Mouse (Mus musculus): Measurements from ENCODE around the gene Fam207a.
A peak's percentile ranks its signal among the peaks of the same experiment; 100 is the strongest.

Fam207a gene

DNA sequence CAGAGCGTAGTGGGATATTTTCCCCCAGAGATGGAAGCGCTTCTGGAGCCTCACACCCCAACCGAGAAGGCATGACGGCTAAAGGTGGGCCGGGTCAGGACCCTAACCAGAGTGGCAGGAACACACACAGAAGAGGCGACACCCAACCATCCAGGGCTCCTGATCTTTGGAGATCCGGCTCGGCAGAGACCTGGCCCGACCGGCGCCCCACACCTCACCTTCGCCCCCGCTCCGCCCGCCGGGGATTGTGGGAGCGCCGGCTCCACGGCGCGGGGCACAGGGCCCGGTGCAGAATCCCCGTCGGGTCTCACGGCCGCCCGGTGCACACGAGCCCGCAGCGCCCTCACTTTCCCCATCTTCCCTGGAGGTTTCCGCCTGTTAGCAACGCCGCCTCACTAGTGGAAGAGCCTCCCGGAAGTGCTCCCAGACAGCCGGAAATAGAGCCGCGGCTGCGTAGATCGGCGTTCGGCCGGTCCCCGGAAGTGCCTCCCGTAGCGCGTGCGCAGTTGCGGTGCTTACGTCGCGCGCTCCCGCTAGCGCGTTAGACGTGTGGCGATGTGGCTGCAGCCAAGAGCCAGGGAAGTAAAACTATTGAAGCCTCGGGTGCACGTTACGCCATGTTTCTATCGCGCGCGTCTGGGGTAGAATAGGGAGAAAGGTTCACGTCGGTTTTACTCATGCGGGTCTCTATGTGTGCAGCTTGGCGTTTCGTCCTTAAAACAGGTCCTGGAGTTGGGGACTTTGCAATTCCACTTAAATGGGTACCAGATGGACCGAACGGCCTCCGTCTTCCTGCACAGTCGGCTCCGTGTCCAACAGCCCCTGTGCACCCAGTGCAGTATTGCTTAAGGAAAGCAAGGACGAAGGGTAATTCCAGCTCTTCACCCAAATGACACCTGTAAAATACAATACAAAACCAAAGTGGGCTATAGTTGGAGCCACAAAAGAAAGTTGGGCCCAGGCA, at the start of gene Fam207a:
Fam207a (minus strand) TSS at position 401 of the 964 bp plus-strand sequence.
- DNase-seq (ENCODE audit: low spot score) = peak; percentile 96

DNA sequence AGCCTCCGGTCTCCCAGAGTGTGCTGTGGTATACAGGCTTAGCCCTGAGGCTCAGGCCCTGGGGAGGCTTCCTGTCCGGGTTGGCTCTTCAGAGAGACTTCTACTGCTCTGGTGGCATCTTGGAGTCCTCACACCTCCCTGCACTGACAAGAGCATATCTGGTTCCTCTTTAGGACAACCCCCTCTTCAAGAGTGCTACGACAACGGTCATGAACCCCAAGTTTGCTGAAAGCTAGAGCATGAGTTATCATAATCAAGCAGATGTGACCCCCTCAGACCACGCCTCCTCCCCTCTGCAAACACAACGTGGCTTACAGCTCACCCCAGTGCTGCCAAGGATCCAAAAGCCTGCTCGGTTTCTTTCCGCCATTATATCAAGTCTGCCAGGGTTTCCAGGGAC, 49.4 kb upstream of the Fam207a start:
- DNase-seq (ENCODE audit: low spot score) = no peak

DNA sequence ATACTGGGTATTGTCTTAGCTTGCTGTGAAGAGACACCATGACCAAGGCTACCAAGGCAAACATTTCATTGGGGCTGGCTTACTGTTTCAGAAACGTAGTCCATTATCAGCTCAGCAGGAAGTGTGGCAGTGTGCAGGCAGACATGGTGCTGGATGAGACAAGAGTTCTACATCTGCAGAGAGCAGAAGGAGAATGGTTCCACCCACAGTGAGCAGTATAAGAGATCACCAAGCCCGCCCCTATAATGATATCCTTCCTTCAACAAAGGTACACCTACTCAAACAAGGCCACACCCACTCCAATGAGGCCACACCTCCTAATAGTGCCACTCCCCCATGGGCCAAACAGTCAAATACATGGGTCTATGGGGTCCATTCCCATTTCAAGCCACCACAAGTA, 45.9 kb upstream of the Fam207a start:
- no peak for DNase-seq (ENCODE audit: low spot score)

DNA sequence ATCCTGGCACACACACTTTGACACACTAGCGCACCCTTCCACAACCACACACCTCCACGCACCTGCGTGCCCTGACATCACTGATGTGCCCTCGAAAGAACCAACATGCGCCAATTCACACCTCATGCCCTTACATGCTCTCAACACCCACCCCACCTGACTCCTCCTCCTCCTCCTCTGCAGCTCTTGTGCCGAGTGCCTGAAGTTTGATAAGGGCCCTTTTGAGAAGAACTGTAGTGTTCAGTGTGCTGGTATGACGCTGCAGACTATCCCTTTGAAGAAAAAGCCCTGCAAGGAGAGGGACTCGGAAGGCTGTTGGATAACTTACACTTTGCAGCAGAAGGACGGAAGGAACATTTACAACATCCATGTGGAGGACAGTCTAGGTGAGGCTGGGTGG, 45.2 kb upstream of the Fam207a start:
- DNase-seq (ENCODE audit: low spot score) = no peak

DNA sequence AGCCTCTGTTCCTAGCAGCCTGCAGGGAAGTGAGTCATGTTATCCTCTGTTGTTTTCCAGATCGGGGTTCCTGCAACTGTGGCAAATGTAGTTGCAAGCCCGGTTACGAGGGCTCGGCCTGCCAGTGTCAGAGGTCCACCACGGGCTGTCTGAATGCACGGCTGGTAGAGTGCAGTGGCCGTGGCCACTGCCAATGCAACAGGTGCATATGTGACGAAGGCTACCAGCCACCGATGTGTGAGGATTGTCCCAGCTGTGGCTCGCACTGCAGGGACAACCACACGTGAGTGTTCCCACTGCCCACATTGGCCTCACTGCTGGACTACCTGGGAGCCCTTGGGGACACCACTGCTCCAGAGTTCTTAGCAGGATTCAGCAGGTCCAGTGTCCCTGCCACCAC, 44.5 kb upstream of the Fam207a start:
- no peak for DNase-seq (ENCODE audit: low spot score)

DNA sequence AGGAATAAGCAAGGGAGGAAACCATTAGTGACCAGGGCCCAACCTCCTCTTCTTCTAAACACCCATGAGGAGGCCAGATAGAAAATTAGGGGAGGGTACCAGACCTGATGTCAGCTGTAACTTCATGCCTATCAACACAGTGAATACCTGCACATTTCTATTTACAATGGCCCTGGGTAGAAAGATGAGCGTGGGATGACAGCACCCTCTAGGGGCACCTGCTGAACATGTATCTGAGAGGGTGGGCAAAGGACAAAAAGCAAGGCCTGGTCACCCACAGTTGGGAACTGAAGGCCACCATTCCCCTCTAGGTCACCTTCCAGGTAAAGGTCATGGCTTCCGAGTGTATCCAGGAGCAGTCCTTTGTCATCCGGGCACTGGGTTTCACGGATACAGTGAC, 42.1 kb upstream of the Fam207a start:
- DNase-seq (ENCODE audit: low spot score) = no peak

DNA sequence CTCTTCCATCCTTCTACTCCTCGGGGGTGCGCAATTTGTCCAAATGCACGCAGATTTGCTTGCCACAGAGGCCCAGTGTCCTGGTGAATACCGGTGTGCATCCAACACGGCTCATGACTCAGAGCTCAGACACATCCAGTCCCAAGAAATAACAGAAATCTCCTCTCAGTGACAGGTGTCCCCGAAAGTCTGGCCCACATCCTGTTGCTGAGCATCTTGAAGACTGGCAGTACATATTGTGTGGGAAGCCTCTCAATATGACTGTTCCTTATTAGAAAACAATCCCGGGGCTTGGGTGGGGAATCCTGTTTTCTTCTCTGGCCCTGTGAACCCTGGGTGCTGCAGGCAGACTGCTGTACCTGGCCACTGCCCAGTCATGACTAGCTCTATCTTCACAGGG, 41.0 kb upstream of the Fam207a start:
- no peak for DNase-seq (ENCODE audit: low spot score)

DNA sequence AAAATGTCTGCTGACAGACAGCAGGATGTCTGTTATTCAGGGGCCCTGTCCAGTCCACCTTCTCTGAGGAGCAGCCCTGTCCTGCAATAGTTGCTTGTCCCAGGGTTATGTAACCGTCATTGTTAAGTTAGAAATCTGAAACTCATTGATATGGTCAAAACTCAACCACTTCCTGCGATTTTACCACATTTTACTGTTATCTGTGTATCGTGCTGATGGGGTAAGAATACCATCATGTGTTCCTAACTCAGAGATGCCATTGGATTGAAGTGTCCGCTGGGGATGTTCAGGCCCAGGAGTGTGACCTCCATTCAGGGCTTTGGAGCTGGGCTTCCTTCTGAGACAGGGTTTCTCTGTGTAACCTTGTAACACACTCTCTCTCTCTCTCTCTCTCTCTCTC, 39.3 kb upstream of the Fam207a start:
- DNase-seq (ENCODE audit: low spot score) = no peak

DNA sequence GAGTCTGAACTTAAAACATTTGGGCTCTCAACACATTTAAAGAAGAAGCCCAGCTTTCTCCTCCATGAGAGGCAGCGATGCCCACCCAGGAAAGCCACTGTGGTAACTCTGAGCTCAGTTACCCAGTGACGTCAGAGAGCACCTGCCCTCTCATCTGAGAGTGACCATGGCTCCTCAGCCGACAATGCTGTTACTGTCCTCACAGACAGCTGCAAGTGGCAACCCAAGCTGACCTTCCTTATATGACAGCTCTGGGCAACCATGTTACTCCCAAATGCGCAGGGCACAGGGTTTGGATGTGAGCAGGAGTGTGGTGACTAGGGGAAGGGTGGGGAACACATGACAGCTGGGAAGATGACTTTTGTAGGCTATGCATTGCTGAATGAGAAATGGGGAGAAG, 37.7 kb upstream of the Fam207a start:
- DNase-seq (ENCODE audit: low spot score) = no peak

DNA sequence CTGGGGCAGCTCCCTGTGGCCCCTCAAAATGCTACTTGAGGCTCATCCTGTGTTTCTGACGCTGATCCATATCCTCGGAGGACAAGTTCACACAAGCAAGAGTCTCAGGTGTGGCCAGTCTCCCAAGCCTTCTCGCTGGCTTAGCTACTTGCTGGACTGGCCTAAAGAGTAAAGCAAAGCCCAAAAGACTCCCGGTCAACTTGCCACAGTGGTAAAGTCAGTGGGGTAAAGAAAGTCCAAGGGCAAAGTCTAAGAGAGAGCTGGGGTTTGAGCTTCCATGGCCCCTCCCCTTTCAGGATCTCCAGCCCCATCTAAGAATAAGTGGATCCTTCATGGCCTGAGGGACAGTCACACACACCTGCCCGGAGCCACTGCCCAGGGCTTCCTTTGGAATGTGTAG, 36.6 kb upstream of the Fam207a start:
- no peak for DNase-seq (ENCODE audit: low spot score)

DNA sequence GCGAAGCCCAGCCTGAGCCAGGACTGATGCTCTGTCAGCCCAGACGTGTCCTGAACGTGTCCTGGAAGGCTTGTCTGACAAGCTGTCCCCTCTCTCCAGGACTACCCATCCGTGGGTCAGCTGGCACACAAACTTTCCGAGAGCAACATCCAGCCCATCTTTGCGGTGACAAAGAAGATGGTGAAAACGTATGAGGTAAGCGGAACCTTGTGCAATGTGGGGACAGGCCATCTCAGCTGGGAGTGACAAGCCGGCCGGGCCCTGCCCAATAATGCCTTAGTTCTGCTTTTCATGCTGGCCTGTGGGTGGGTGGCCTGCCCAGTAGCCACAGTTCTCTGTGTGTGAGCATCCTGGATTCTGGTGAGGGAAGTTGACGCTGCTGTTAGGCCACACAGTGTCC, 35.3 kb upstream of the Fam207a start:
- no peak for DNase-seq (ENCODE audit: low spot score)

DNA sequence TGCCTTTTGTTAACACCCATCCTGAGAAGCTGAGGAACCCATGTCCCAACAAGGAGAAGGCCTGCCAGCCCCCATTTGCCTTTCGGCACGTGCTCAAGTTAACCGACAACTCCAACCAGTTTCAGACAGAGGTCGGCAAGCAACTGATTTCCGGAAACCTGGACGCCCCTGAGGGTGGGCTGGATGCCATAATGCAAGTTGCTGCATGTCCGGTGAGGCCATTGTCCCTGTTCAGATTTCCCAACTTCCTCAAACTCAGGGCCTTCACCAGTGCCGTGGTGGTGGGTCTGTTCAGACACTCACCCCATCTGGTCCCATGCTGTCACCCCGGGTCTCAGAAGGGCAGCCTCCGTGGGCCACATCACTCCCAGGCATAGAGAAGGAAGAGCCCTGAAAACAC, 33.0 kb upstream of the Fam207a start:
- no peak for DNase-seq (ENCODE audit: low spot score)

DNA sequence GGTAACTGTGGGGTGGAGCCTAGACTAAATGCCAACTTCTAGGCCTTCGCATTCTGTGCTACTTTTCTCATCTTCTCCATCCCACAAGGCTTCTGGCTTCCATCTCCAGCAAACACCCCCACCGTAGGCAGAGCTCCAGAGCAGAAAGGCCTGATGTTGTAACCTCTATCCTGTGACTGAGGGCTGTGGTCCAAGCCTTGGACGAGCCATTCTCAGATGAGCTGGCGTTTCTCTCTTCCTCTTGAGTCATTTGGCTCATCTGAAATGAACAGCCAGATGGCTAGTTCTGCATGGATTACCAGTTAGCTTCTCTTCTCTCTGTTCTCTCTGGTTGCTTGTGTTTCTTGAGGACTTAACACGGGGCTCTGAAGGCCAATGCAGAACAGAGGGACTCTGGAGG, 29.3 kb upstream of the Fam207a start:
- DNase-seq (ENCODE audit: low spot score) = no peak

DNA sequence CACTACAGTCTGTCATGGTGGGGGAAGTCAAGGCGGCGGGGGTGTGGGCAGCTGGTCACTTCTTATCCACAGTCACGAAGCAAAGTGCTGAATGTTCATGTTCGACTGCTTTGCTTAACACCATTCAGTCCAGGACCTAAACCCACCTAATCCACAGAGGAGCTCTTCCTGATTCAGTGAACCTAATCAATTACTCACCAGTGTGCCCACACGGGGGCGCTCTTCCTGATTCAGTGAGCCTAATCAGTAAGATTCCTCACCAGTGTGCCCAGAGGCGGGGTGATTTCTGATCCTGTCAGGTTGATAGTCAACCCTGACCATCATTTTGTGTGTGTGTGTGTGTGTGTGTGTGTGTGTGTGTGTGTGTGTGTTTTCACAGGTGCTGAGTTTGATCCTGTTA, 27.6 kb upstream of the Fam207a start:
- DNase-seq (ENCODE audit: low spot score) = peak; percentile 74

DNA sequence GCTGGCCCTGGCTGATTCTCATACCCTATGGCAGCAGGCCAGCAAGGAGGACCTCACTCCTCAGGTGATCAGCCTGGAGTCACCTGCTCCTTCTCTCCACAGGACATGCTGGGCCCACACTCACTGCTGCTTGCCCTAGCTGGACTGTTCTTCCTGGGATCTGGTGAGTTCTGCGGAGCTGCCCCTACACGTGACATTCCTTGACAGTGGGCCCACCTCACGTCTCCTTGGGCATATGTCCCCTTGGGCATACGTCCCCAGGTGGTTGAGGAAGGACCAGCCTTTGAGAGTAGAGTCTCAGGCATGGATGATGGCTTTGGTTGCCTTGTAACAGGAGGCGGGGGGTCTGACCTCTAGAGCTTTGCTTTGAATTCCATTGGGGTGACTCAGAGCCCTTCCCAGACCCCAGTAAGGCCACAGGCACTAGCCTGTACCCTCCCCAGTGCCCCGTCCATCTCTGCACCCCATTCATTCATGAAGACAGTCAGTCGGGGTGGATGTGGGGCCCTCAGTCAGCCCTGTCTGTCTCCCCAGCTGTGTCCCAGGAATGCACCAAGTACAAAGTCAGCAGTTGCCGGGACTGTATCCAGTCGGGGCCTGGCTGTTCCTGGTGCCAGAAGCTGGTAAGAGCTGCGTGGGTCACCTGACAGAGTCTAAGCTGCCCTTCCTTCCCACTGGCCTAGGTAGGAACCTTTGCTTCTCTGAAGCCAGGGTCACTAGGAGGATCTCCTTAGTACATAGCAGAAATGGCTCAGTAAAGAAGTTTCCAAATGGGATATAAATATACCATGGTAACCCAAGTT, 26.5 kb upstream of the Fam207a start:
- no peak for DNase-seq (ENCODE audit: low spot score)

DNA sequence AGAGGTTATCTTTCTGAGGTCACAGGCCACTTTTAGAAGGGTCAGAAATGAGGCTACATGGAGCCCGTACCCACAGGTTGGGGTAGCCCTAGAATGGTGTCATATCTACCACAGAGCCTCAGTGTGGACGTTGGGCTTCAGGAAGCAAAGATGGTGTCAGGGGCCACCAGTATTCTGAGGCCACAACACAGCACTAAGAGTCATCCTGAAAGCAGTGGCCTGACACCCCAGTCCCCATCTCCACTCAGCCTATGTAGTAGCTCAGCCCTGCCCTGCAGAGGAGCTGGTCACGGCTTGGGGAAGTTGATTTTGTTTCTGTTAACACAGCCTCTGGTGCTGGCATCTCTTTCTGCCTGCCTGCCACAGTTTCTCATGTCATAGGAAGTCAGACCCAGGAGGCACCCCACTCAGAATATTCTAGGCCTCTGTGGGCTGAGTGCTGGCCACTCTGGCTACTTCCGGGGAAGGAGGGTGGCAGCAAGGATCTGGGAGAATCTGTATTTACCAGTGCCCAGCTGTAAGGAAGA, 25.1 kb upstream of the Fam207a start:
- DNase-seq (ENCODE audit: low spot score) = no peak

DNA sequence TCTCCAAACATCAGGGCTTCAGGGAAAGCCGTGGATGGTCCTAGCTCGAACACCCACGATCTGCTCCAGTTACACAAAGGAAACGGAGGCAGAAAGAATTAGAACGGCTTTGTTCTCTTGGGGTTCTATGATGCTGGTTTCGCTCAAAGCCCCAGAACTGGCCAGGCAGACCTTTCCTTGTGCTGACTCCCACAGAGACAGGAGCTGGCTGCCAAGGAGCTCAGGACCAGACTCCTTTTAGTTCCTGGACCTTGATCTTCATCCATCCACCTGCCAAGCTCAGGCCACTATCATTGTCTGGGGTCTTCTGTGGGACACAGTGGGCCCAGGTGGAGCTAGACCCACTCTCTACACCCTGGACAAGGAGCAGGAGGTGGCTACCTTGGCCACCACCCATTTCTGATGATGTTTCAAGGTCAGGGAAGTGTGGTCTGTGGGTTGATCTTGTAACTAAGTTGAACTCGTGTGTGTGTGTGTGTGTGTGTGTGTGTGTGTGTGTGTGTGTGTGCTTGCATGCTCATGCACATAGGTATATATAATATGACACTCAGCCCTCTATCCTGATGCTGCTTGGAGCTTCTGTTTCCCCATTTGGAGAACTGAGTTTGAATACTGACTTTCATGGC, 23.8 kb upstream of the Fam207a start:
- DNase-seq (ENCODE audit: low spot score) = no peak

DNA sequence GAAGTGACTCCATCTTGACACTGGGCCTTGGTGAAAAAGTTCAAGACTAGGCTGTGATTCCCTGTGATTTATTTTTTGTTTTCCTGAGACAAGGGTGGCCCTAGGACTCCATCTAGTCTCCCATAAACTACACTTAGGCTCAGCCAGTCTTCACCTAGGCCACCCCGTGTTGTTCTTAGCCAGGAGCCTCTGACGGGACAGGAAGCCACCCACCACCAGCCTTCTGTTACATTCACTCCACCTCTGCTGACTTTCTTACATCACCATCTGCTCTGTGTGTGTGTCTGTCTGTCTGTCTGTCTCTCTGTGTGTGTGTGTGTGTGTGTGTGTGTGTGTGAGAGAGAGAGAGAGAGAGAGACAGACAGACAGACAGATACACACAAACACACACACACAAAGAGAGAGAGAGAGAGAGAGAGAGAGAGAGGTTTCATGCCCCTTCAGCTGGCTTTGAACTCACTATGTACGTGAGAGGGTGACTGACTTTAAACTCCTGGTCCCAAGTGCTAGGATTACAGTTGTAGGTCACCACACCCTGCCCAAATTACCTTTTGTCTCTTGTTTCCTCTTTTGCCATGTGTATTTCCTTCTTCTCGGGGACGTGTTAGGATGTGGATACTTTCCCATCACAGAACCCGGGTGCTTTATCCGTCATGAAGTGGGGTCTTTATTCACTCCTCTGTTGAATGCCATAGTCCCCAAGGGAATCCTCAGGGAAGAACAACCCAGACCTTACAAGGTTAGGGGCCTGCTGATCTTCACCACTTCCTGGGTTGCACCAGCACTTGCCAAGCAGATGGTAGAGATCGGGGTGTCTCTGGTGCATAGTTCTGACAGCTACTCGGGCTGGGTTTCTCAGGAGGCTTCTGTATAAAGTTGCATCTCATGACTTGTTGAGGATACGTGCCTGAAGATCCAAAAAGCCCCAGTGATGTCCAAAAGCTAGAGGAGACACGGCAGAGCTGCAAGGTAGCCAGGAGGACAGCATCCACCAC, 21.9 kb upstream of the Fam207a start:
- DNase-seq (ENCODE audit: low spot score) = no peak

DNA sequence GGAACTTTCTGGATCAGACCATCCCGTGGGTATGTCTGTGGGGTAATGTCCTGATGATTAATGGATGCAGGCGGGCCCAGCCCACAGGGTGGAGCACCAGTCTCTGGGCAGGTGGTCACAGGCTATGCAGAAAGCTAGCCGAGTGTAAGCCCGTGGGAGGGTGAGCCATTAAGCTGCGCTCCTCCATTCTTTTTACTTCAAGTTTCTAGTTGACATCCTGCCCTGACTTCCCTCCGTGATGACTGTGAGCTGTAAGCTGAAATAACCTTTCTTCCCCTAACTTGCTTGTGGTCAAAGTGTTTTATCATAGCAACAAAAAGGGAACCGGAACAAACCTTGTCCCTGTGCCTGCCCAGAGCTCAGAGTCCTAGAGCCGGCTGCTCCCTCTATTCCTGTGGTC, 21.1 kb upstream of the Fam207a start:
- DNase-seq (ENCODE audit: low spot score) = no peak

DNA sequence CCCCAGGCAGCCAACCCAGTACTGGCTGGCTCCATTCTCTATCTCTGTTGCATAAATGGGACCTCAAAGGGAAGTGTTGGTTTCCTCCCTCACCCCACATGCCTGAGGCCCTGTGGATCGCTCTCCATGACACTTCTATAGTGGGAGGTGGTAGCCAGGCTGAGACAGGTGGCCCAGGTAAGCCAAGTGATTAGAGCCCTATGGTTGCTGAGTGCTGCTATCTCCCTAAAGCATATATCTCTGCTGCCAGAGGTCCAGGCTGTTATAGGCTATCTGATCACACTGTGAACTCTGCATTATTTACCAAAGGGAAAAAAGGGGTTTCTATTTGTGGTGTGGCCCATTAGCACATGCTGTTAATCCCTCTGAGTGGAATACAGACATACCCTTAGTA, 16.4 kb upstream of the Fam207a start:
- DNase-seq (ENCODE audit: low spot score) = no peak

Measured in retina, embryonic 14.5 days (tissue).